Mouse (Mus musculus) liver, embryonic 15.5 days (tissue): ENCODE measurements at regions not wholly inside any gene's neighbourhood (a gene's known extent, or its start where the extent isn't known, plus 50 kb on each side); places are given as distances from the start of the nearest gene placed in this dataset.

Source experiments
- ATAC-seq: fragments of 200-750 bp; cut with Nextera tagmentation; 2 replicates; pipeline ENCODE4 v1.8.0; 2017; ENCODE audit warnings: moderate number of reproducible peaks, mild to moderate bottlenecking, moderate library complexity; ENCODE audit not compliant: insufficient read depth
- H3K27ac ChIP-seq: fragments of 300-500 bp; sonication (generic); replicated peaks from 2 replicates; pipeline ENCODE4 v1.5.1; 2015; ENCODE audit warnings: mild to moderate bottlenecking, inconsistent platforms
- H3K27me3 ChIP-seq: fragments of 300-500 bp; sonication (generic); 2 replicates; pipeline ENCODE4 v1.6.1; 2015; ENCODE audit warnings: mild to moderate bottlenecking, inconsistent platforms
- H3K36me3 ChIP-seq: fragments of 300-500 bp; sonication (generic); replicated peaks from 2 replicates; pipeline ENCODE4 v1.6.1; 2015; ENCODE audit warnings: moderate library complexity, mild to moderate bottlenecking, inconsistent platforms
- H3K4me1 ChIP-seq: fragments of 300-500 bp; sonication (generic); replicated peaks from 2 replicates; pipeline ENCODE4 v1.6.1; 2015; ENCODE audit warnings: inconsistent platforms
- H3K4me2 ChIP-seq: fragments of 300-500 bp; sonication (generic); 2 replicates; pipeline ENCODE4 v1.6.1; 2015; ENCODE audit warnings: moderate library complexity, mild to moderate bottlenecking, inconsistent platforms
- H3K4me3 ChIP-seq: fragments of 300-500 bp; sonication (generic); replicated peaks from 2 replicates; pipeline ENCODE4 v1.5.1; 2015; ENCODE audit warnings: mild to moderate bottlenecking, inconsistent platforms
- H3K9ac ChIP-seq: fragments of 300-500 bp; sonication (generic); 2 replicates; pipeline ENCODE4 v1.6.1; 2015; ENCODE audit warnings: moderate library complexity, mild to moderate bottlenecking, inconsistent platforms
- H3K9me3 ChIP-seq: fragments of 300-500 bp; sonication (generic); replicated peaks from 2 replicates; pipeline ENCODE4 v1.6.1; 2016; ENCODE audit warnings: inconsistent platforms
- WGBS: fragments of 180-500 bp; shearing (Covaris S2); methylation state at CpG from one replicate; pipeline ENCODE4 v1.1.7; 2015; ENCODE audit warnings: mixed read lengths; ENCODE audit not compliant: insufficient replicate concordance; 5-methylcytosine and 5-hydroxymethylcytosine counted together

DNA sequence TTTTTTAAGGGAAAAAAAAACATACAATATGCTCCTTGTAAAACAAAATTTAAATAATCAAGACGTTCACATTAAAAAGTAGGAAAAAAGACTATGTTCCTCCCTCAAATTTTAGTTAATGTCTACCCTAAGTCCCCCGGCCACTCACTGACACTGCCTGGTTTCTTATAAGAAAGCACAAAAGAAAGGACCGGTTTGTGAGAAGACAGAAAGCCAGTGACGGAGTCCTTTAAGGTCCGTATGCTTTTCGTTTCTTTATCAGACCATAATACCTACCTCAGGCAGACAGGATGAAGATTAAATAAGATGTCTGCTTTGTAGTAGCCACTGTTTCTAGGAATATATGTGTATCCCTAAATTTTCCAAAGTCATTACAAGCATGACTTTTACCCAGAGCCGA is 164.3 kb downstream of the Npr3 start:
- WGBS, result 65% methylated on average over 7 of the region's 7 CpGs
- Histone ChIP-seq H3K36me3 (no peaks in the 10 kb centered on the region), H3K27me3 (no peaks in the 10 kb centered on the region), H3K4me3 (no peak overlapping the region), H3K4me1 (no peaks in the 10 kb centered on the region), H3K27ac (no peak overlapping the region), H3K4me2 (no peak overlapping the region), H3K9ac (no peak overlapping the region), H3K9me3 (no peaks in the 10 kb centered on the region)
- ATAC-seq, result no peak

DNA sequence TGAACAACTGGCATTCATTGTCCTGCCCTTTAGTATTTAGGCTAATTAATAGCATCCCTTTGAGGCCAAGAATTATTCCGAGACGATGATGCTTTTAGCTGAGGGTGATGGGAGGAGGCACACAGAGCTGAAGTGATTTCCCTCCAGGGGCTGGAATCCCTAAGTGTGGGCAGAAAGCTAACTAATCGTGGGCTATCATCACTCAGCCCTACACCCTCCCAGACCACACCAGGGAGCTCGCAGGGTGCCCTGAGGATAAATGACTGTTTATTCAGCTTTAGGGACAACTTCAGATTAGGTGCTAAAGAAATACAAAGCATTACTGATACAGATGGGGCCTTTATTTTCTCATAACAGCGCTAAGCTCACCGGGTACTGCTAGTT is 164.7 kb downstream of the Npr3 start:
- ATAC-seq, result no peak
- H3K4me3 ChIP-seq, result no peak overlapping the region
- H3K36me3 ChIP-seq, result no peaks in the 10 kb centered on the region
- H3K4me2 ChIP-seq, result no peak overlapping the region
- 47% methylated on average over 6 of the region's 6 CpGs for WGBS
- no peaks in the 10 kb centered on the region for H3K9me3 ChIP-seq
- H3K9ac ChIP-seq, result no peak overlapping the region
- H3K4me1 ChIP-seq, result no peaks in the 10 kb centered on the region
- no peak overlapping the region for H3K27ac ChIP-seq
- no peaks in the 10 kb centered on the region for H3K27me3 ChIP-seq

DNA sequence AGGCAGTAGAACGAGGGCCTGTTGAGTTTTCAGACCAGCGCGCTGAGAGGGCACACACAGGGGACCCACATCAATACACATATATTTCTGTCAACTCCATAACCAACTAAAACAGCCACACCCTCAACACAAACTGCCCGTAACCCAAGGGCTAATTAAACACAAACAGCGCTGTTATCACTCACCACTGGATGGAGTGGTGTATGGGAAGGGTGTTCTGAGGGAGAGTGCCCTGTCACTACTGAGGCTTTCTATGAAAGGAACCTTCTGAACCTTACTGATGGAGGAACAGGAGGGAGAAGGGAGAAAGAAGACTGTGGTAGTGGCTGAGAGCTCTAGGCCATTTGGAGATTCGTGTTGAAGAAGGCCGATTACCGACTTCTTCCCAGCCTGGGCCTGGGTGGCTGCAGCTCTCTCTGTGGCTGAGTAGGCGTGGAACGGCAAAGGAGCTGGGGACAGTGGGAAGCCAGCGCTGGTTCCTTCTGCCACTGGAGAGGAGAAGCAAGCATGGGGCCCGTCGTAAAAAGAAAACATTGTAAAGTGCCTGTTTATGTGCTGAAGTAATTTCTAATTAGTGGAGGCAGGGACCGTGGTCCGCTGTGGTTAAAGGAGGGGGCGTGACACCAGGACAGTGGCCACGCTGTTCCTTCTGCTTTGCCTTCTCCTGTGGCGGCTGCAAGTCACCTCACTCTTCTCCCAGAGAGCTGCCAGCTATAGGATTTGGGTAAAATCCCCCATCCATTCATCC is 165.3 kb downstream of the Npr3 start:
- H3K9ac ChIP-seq, result no peak overlapping the region
- no peak overlapping the region for H3K27ac ChIP-seq
- H3K27me3 ChIP-seq, result no peaks in the 10 kb centered on the region
- no peak overlapping the region for H3K4me2 ChIP-seq
- 42% methylated on average over 18 of the region's 18 CpGs for WGBS
- no peak overlapping the region for H3K4me3 ChIP-seq
- no peaks in the 10 kb centered on the region for H3K36me3 ChIP-seq
- H3K4me1 ChIP-seq, result no peaks in the 10 kb centered on the region
- no peak for ATAC-seq
- no peaks in the 10 kb centered on the region for H3K9me3 ChIP-seq

DNA sequence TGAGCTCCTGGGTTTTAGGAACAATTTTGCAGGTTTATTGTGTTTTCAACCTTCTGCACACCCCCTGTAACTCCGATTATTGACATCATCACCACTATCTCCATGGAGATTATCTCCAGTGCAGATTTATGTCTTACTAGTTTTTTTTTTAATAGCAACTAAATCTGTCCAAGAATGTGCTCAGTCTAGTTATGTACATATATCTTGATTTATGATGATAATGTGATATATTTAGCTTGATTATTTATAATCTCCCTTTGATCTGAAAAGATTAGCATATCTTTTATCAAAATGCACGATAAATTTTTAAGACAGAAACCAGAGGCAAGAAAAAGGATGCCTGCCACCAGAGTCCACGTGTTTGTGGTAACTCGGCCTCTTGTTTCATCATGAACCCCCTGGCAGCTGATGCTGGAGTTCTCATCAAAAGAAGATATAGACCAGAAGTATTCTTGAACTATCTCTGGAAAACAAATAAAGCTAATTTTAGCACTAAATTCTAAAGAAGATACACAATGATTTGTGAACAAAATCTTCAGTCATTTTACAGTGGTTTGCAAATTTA is 169.6 kb downstream of the Npr3 start:
- Histone ChIP-seq H3K4me1 (no peaks in the 10 kb centered on the region), H3K27ac (no peak overlapping the region), H3K27me3 (no peaks in the 10 kb centered on the region), H3K4me3 (no peak overlapping the region), H3K9me3 (no peaks in the 10 kb centered on the region), H3K4me2 (no peak overlapping the region), H3K9ac (no peak overlapping the region), H3K36me3 (no peaks in the 10 kb centered on the region)
- WGBS, result 51% methylated on average over 4 of the region's 4 CpGs
- ATAC-seq, result no peak

DNA sequence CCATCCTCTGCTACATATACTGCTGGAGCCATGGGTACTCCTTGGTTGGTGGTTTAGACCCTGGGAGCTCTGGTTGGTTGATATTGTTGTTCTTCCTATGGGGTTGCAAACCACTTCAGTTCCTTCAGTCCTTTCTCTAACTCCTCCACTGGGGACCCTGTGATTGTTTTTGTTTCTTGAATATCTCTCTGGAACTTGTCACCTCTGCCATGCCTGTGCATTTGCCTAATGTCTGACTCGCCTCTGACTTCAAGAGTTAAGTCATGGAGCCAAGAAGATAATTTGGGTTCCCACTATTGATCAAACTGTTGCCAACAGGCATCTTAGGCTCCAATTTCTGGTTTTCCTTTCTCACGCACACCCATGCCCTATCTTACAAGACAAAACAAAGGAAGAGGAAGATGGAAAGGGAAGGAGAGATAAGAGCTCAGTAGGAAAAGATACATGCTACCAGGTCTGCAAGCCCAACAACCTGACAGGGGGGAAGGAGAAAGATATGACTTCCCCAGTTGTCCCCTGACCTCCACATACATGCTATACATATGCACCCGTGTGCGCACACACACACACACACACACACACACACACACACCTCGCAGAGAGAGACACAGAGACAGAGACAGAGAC is 172.3 kb downstream of the Npr3 start:
- Histone ChIP-seq H3K4me2 (no peak overlapping the region), H3K27me3 (no peaks in the 10 kb centered on the region), H3K36me3 (no peaks in the 10 kb centered on the region), H3K9me3 (no peaks in the 10 kb centered on the region), H3K9ac (no peak overlapping the region), H3K4me3 (no peak overlapping the region), H3K4me1 (no peaks in the 10 kb centered on the region), H3K27ac (no peak overlapping the region)
- no peak for ATAC-seq
- WGBS, result 53% methylated on average over 5 of the region's 5 CpGs

DNA sequence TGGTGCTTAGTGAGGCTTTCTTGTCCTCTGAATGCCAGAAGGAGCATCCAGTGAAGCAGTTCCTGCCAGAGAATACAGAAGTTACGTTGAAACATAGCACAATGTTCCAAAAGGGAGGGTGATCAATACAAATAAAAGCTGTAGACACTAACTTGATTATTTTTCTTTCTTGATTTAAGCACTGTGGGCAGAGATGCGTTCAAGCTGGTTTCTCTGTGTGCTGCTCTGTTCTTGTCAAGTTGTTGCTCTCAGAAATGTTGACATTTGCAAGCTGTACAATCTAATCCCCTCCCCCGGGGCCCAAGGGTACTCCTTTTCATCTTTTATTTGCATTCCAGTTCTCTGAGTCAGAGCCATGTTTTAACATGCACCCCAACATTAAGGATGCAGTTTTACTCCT is 177.7 kb downstream of the Npr3 start:
- 37% methylated on average over 3 of the region's 3 CpGs for WGBS
- H3K4me1 ChIP-seq, result no peaks in the 10 kb centered on the region
- no peaks in the 10 kb centered on the region for H3K36me3 ChIP-seq
- H3K9ac ChIP-seq, result no peak overlapping the region
- no peaks in the 10 kb centered on the region for H3K9me3 ChIP-seq
- H3K27ac ChIP-seq, result no peak overlapping the region
- H3K4me2 ChIP-seq, result no peak overlapping the region
- no peak for ATAC-seq
- H3K27me3 ChIP-seq, result no peaks in the 10 kb centered on the region
- H3K4me3 ChIP-seq, result no peak overlapping the region

DNA sequence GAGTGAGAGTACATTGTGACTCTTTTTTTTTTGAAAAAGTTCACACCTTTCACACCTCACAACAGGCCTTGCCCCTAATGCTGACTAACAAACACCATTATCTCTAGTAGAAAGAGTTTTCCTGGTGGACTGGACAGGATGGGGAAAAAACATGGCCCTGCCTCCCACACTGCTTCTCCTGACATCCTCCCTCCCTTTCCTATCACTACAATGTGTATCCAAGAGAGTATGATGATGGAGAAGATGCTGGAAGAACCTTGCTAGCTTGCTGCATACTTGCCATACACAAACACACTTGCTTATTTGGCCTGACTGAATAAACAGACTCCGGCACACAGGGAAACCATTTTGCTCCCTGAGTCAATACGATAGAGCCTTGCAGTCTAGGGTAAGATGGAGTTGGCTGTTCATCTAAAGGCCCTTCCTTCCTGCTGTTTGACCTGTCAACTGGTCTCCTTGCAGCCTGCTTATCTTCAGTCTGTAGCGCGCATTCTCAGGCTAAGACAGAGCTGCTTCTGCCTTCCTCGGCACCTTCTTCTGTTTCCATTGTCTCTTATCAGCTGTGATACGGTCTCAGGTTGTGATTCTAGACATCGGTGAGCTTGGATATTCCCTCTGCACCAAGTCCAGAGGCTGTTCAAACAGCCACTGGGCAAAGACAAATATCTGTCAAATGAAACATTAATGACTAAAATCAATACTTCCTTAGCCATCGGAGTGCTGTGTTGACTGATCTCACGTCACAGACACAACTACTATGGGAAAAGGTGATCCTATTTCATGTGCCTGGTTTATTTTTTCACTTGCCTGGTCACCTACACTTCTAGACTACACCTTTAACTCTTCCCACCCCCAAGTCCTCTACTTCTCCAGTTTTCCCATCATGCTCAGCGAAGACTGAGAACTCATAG is 181.2 kb downstream of the Npr3 start:
- ATAC-seq, result peak; percentile 83
- H3K4me1 ChIP-seq, result no peaks in the 10 kb centered on the region
- H3K27me3 ChIP-seq, result no peaks in the 10 kb centered on the region
- H3K9ac ChIP-seq, result no peak overlapping the region
- no peaks in the 10 kb centered on the region for H3K9me3 ChIP-seq
- H3K36me3 ChIP-seq, result no peaks in the 10 kb centered on the region
- H3K4me2 ChIP-seq, result peak overlapping the region; percentile 25
- H3K4me3 ChIP-seq, result no peak overlapping the region
- WGBS, result 55% methylated on average over 10 of the region's 10 CpGs
- peak overlapping the region; percentile 53; the same call in 1 of the 2 replicates for H3K27ac ChIP-seq

DNA sequence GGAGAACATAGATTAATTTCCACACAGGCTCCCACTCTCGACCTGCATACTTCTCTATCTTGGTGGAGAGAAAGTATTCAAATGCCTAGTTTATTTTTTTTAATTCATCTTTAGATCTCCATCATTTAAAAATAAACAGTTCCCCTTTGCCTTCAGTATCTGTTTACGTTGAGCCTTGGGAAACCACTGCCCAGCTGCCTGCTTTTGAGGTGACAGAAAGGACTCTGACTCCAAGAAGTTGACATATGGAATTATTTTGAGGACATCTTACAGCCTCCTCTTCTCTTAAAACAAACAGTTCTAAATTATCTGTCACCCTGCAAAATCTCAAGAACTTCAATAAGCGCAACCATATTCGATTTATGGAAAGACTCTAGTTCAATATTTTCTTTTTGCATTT is 186.4 kb downstream of the Npr3 start:
- no peaks in the 10 kb centered on the region for H3K36me3 ChIP-seq
- H3K4me2 ChIP-seq, result no peak overlapping the region
- no peak overlapping the region for H3K4me3 ChIP-seq
- no peaks in the 10 kb centered on the region for H3K27me3 ChIP-seq
- no peak overlapping the region for H3K27ac ChIP-seq
- 56% methylated on average over 4 of the region's 4 CpGs for WGBS
- no peaks in the 10 kb centered on the region for H3K9me3 ChIP-seq
- no peak for ATAC-seq
- no peaks in the 10 kb centered on the region for H3K4me1 ChIP-seq
- H3K9ac ChIP-seq, result no peak overlapping the region

DNA sequence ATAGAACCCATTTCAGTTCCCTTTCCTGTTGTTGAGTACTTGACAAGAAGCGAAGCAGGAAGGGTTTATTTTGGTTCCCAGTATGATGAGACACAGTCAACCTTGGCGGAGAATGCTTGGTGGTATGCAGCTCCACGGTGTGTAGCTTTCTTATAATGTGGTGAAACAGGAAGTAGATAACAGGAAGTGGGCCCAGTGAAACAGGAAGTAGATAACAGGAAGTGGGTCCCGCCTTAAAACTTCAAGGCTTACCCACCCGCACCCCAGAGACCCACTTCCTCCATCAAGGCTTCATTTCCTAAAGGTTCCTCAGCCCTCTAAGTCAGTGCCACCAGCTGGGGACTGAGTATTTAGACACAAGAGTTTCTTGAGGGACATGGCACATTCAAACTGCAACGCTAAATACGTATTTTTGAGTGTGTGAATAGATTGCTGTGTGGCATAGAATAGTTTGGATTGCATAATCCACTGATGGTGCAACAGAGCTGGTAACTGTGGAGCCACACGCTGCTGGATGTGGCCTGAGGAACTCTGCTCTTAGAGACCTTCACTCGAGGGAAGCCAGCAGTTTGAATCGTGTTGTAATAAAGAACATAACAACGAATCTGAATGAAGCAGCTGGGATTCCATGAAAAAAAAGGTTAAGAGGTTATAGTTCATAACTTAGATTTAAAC is 190.8 kb downstream of the Npr3 start:
- WGBS, result 40% methylated on average over 11 of the region's 11 CpGs
- no peaks in the 10 kb centered on the region for H3K4me1 ChIP-seq
- no peak overlapping the region for H3K4me3 ChIP-seq
- no peaks in the 10 kb centered on the region for H3K27me3 ChIP-seq
- peak overlapping the region; percentile 65 for H3K27ac ChIP-seq
- H3K4me2 ChIP-seq, result no peak overlapping the region
- no peaks in the 10 kb centered on the region for H3K9me3 ChIP-seq
- peak; percentile 73 for ATAC-seq
- H3K36me3 ChIP-seq, result no peaks in the 10 kb centered on the region
- H3K9ac ChIP-seq, result no peak overlapping the region

DNA sequence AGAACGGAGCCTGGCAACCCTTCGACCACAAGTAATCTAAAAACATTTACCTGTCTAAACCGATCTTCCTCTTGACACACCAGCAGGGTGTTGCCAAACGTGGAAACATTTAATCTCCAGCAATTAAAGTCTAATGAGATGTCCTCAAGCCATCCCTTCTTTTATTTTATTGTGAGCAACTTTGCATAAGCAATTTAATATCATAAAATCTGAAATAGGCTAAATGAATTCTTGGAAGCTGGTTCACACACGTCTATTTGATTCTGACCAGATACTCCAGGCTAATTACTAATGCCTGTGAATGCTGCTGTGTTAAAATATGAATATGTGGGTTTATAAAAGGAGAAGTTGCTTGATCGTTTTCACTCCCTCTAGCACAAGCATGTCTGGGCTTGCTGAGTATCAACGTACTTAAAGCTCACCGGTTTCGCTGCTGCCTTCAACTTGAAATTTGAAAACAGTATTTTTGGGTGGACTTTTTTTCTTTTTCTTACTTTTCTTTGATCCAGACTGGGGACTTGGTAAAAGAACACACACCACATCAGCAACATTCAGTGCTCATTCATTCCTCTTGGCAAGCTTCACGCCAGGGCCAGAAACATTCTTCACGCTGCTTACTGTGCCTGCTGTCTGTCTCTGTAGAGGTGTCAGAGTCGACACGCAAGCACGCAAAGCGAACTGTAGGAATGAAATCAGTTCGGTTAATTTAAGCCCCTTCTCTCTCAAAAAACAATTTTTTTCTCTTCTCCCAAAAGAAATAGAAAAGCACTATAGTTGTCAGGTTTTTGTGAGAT is 194.4 kb downstream of the Npr3 start:
- no peak overlapping the region for H3K4me3 ChIP-seq
- 65% methylated on average over 16 of the region's 16 CpGs for WGBS
- no peak overlapping the region for H3K27ac ChIP-seq
- no peak overlapping the region for H3K4me2 ChIP-seq
- no peak for ATAC-seq
- no peaks in the 10 kb centered on the region for H3K9me3 ChIP-seq
- no peaks in the 10 kb centered on the region for H3K27me3 ChIP-seq
- no peaks in the 10 kb centered on the region for H3K36me3 ChIP-seq
- no peaks in the 10 kb centered on the region for H3K4me1 ChIP-seq
- no peak overlapping the region for H3K9ac ChIP-seq
